Mouse (Mus musculus) forebrain, postnatal 0 days (tissue): ENCODE measurements around the gene Pcsk6. TPM values are rescaled to one million over a fixed set of nuclear protein-coding genes. Genes with fewer than 3 reads are reported as not detected.
A peak's percentile ranks its signal among the peaks of the same experiment; 100 is the strongest.

ENCODE experiments used
- ATAC-seq: fragments of 200-750 bp; cut with Nextera tagmentation; 2 replicates; pipeline ENCODE4 v1.8.0; 2017; ENCODE audit warnings: mild to moderate bottlenecking, moderate library complexity
- DNase-seq: peaks from one replicate; pipeline ENCODE4 v3.0.0-alpha.2; 2015
- H3K27ac ChIP-seq: fragments of 300-500 bp; sonication (generic); 2 replicates; pipeline ENCODE4 v1.5.1; 2014; ENCODE audit warnings: low read depth, mild to moderate bottlenecking, antibody characterized with exemption, low read length, moderate library complexity, mixed read lengths
- H3K27me3 ChIP-seq: fragments of 300-500 bp; sonication (generic); 2 replicates; pipeline ENCODE4 v1.6.1; 2014; ENCODE audit warnings: mild to moderate bottlenecking, low read length, mixed read lengths; ENCODE audit not compliant: insufficient read depth
- H3K36me3 ChIP-seq: fragments of 300-500 bp; sonication (generic); 2 replicates; pipeline ENCODE4 v1.6.1; 2014; ENCODE audit warnings: mild to moderate bottlenecking, moderate library complexity; ENCODE audit not compliant: insufficient read depth
- H3K4me1 ChIP-seq: fragments of 300-500 bp; sonication (generic); 2 replicates; pipeline ENCODE4 v1.6.1; 2014; ENCODE audit warnings: antibody characterized with exemption; ENCODE audit not compliant: insufficient read depth
- H3K4me2 ChIP-seq: fragments of 300-500 bp; sonication (generic); 2 replicates; pipeline ENCODE4 v1.6.1; 2014; ENCODE audit warnings: low read depth, mild to moderate bottlenecking, moderate library complexity
- H3K4me3 ChIP-seq: fragments of 300-500 bp; sonication (generic); 2 replicates; pipeline ENCODE4 v1.5.1; 2014; ENCODE audit warnings: low read depth, low read length, mixed read lengths
- H3K9ac ChIP-seq: fragments of 300-500 bp; sonication (generic); 2 replicates; pipeline ENCODE4 v1.6.1; 2014; ENCODE audit warnings: mild to moderate bottlenecking
- H3K9me3 ChIP-seq: fragments of 300-500 bp; sonication (generic); 2 replicates; pipeline ENCODE4 v1.6.1; 2016; ENCODE audit warnings: low read length
- CTCF ChIP-seq: sonication (generic); IDR thresholded peaks from 2 replicates; pipeline ENCODE4 v1.5.1; 2016; ENCODE audit warnings: antibody characterized with exemption, control low read depth, low read depth
- WGBS: fragments of 180-500 bp; shearing (Covaris S2); extraction: QIAGEN DNeasy Blood & Tissue Kit; methylation state at CpG from one replicate; pipeline ENCODE4 v1.1.7; 2014; 5-methylcytosine and 5-hydroxymethylcytosine counted together
- polyA plus RNA-seq: library from polyadenylated mRNA; unstranded; fragments of >200 nt; fragmentation: Nextera tagmentation; extraction: Ambion mirVana; gene quantifications from 2 replicates; pipeline ENCODE4 v1.2.1, GENCODE M21; 2015
- total RNA-seq: library from RNA; depleted of rRNA; stranded (reverse); fragments of >200 nt; gene quantifications from 2 replicates; pipeline ENCODE4 v1.2.3, GENCODE M21; 2014

Pcsk6 gene
- total and polyA plus RNA-seq, 2 experiments from 2014 or later = 2.4 to 10.2 TPM

DNA sequence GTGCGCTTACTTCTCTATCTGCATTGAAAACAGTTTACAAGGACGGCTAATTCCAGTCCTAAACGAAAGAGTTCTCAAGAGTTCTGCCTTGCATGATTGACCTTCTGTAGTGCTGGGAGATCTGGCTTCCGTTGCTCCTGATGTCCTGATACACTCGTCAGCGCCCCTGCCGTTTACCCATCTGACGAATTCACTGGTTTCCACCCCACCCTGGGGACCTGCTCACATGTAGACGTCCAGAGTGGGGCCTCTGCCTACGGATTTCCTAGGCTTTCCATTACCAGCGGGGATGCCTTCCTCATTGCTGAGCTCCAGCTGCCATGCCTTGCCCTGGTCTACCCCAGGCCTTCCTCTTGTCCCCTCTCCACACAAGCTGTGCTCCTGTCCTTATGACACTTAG is 39.7 kb downstream of the Pcsk6 start:
- Histone ChIP-seq H3K4me1 (no peaks in the 10 kb centered on the region), H3K4me3 (no peak overlapping the region), H3K4me2 (no peak overlapping the region), H3K27me3 (no peaks in the 10 kb centered on the region), H3K9me3 (no peaks in the 10 kb centered on the region), H3K9ac (no peak overlapping the region), H3K36me3 (no peaks in the 10 kb centered on the region), H3K27ac (no peak overlapping the region)
- TF ChIP-seq CTCF = no peak
- WGBS = 89% methylated on average over 11 of the region's 11 CpGs
- DNase-seq (no peak), ATAC-seq (no peak)

DNA sequence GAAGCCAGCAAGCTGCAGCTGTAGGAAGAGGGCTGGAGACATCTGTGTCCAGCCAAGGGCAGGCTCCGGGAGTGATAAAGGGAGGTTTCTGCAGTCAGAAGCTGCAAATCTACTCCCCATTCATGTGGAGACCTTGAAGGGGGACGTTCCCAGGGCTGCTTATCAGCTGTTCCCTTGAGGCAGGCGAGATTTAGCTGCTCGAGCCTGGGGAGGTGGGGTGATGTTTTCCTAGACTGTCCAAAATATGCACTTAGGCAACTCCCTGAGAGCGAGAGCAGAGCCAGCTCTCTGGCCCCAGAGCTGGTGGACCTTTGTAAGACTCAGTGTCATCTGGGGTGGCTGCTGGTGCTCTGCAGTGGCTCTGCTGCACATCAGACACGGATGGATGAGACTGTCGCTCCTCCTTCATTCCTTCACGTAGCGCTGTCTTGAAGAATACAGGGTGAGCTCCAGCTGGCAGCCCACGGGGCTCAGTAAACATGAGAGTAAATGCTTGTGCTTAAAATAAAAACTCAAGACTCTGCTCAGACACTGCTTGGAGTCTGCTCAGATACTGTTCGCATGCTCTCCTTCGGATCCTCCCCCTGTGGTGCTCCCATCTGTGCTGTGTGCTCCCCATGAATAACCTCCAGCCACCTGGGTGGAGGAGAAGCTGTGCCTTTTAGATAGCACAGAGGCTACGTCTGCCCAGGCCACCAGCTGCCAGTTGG is 41.1 kb downstream of the Pcsk6 start:
- TF ChIP-seq CTCF = no peak
- DNase-seq (peak; percentile 66), ATAC-seq (peak; percentile 89)
- no peaks in the 10 kb centered on the region for H3K36me3 ChIP-seq
- no peaks in the 10 kb centered on the region for H3K9me3 ChIP-seq
- no peak overlapping the region for H3K9ac ChIP-seq
- H3K4me2 ChIP-seq = peak overlapping the region; percentile 13; the same call in 1 of the 2 replicates
- no peak overlapping the region for H3K4me3 ChIP-seq
- H3K27me3 ChIP-seq = no peaks in the 10 kb centered on the region
- H3K27ac ChIP-seq = peak overlapping the region; percentile 60; the same call in 1 of the 2 replicates
- 45% methylated on average over 13 of the region's 13 CpGs for WGBS
- no peaks in the 10 kb centered on the region for H3K4me1 ChIP-seq

DNA sequence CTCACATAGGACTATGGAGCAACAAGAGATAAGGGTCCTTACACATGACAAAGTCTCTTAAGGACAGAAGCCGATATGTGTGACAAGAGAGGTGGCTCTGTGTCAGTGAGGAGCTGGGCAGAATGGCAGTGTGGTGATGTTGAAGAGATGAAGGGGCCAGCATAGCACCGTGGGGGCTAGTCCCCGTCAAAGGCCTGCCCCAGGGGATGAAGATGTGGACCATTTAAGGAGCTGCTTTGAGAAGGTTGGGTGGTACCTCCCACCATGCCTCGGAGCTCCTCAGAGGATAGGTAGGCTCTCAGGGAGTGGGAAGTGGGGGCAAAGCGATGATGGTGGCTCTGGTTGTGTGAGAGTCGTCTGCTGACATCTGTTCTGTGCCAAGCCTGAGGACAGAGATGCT is 41.9 kb downstream of the Pcsk6 start:
- Histone ChIP-seq H3K9me3 (no peaks in the 10 kb centered on the region), H3K4me1 (no peaks in the 10 kb centered on the region), H3K27me3 (no peaks in the 10 kb centered on the region), H3K4me2 (no peak overlapping the region), H3K4me3 (no peak overlapping the region), H3K9ac (no peak overlapping the region), H3K36me3 (no peaks in the 10 kb centered on the region), H3K27ac (0 out of 2 replicates have a peak overlapping the region, but pooled peaks have one; percentile 60)
- no peak for DNase-seq
- ATAC-seq = no peak
- TF ChIP-seq CTCF = no peak
- WGBS = 87% methylated on average over 6 of the region's 6 CpGs

GRCm38 (mm10) chr7:65906528-65907272 is 45.2 kb downstream of the Pcsk6 start:
- H3K9ac ChIP-seq = no peak overlapping the region
- WGBS = 93% methylated on average over 9 of the region's 9 CpGs
- DNase-seq = no peak
- no peak overlapping the region for H3K27ac ChIP-seq
- H3K4me1 ChIP-seq = no peaks in the 10 kb centered on the region
- no peak overlapping the region for H3K4me3 ChIP-seq
- H3K4me2 ChIP-seq = no peak overlapping the region
- no peaks in the 10 kb centered on the region for H3K27me3 ChIP-seq
- H3K9me3 ChIP-seq = no peaks in the 10 kb centered on the region
- no peaks in the 10 kb centered on the region for H3K36me3 ChIP-seq
- TF ChIP-seq CTCF = no peak
- no peak for ATAC-seq

GRCm38 (mm10) chr7:65909343-65910127 is 48.0 kb downstream of the Pcsk6 start:
- ATAC-seq = no peak
- no peaks in the 10 kb centered on the region for H3K4me1 ChIP-seq
- WGBS = 90% methylated on average over 12 of the region's 12 CpGs

DNA sequence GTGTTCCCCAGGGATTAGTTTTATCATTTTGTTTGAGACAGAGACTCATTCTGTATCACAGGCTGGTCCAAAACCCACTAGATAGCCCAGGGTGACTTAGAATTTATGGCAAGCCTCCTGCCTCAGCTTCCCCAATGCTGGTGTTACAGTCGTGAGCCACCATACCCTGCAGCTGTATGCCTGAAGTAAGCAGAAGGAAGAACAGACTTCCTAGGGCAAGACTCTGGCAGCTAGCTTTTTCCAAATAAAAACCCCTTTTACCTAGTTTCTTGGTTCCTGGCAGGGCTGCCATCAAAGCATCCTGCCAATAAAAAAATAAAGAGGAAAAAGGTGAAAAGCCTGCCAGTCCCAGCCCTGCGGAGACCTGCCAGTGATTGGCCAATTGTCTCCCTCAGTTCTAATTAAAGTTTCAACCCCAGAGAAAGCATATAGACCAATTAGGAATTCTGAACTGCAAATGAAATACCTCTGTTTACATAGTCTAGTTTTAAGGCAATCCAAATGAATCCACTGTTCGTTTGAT is 51.6 kb downstream of the Pcsk6 start:
- H3K4me3 ChIP-seq = no peak overlapping the region
- H3K36me3 ChIP-seq = no peaks in the 10 kb centered on the region
- no peak overlapping the region for H3K9ac ChIP-seq
- 28% methylated on average over 3 of the region's 3 CpGs for WGBS
- no peaks in the 10 kb centered on the region for H3K27me3 ChIP-seq
- DNase-seq = no peak
- no peaks in the 10 kb centered on the region for H3K9me3 ChIP-seq
- no peak for TF ChIP-seq CTCF
- no peak overlapping the region for H3K27ac ChIP-seq
- no peak overlapping the region for H3K4me2 ChIP-seq
- H3K4me1 ChIP-seq = no peaks in the 10 kb centered on the region
- no peak for ATAC-seq

More at GRCm38 (mm10) chr7:65909343-65910127, 48.0 kb downstream of the Pcsk6 start:
- Histone ChIP-seq H3K27me3 (no peaks in the 10 kb centered on the region), H3K27ac (no peak overlapping the region), H3K9ac (no peak overlapping the region), H3K4me3 (no peak overlapping the region), H3K4me2 (no peak overlapping the region), H3K36me3 (no peaks in the 10 kb centered on the region), H3K9me3 (no peaks in the 10 kb centered on the region)
- TF ChIP-seq CTCF = no peak
- no peak for DNase-seq
